Mouse (Mus musculus) left cerebral cortex, adult 9 months (tissue): ENCODE data around the gene Cfap157.
A peak's percentile ranks its signal among the peaks of the same experiment; 100 is the strongest.

ENCODE experiments used
- DNase-seq, 2 experiments: peaks; one replicate each; pipeline ENCODE4 v3.0.0; 2022; ENCODE audit warnings: low spot score in 2 of 2

The Cfap157 gene

GRCm38 (mm10) chr2:32781710-32782109 lies 2.5 kb downstream of the Cfap157 start:
- no peak for DNase-seq

DNA sequence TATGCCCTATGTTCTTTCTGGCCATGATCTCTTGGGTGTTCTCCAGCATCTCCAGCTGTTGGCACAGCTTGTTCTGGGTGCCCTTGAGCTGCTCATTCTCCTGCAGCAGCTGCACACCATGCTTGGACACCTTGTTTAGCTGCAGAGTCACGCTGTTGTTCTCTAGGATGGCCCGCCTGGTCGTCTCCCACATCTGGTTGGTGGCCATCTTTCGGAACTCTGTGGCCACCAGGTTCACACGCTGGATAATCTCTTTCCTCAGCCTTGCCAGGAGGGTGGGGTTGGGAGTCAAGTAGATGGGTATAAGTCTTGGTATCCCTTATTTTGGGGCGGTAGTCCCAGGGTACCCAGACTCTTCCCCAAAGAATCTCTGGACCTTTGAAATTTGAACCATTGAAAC lies 4.5 kb downstream of the Cfap157 start:
- DNase-seq, result no peak

- peak in 1 of 2 experiments; percentile 61 for DNase-seq
Measured at GRCm38 (mm10) chr2:32779131-32779530, 5.1 kb downstream of the Cfap157 start.

- DNase-seq, result no peak
Measured at GRCm38 (mm10) chr2:32778081-32778480, 6.1 kb downstream of the Cfap157 start.

DNA sequence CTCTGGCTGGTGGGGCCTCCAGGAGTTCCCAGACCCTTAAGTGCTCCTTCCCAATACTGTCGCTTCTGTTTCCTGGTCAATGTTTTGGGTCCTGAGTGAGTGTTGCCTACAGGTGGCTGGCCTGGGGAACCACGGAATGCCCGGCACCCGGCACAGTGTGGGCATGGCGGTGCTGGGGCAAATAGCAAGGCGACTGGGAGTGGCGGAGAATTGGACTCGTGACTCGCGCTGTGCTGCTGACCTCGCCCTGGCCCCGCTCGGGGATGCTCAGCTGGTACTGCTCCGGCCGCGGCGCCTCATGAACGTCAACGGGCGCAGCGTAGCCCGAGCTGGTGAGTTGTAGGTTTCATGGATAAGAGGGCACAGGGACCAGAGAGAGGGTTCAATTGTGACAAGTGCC lies 8.0 kb downstream of the Cfap157 start:
- no peak for DNase-seq

DNA sequence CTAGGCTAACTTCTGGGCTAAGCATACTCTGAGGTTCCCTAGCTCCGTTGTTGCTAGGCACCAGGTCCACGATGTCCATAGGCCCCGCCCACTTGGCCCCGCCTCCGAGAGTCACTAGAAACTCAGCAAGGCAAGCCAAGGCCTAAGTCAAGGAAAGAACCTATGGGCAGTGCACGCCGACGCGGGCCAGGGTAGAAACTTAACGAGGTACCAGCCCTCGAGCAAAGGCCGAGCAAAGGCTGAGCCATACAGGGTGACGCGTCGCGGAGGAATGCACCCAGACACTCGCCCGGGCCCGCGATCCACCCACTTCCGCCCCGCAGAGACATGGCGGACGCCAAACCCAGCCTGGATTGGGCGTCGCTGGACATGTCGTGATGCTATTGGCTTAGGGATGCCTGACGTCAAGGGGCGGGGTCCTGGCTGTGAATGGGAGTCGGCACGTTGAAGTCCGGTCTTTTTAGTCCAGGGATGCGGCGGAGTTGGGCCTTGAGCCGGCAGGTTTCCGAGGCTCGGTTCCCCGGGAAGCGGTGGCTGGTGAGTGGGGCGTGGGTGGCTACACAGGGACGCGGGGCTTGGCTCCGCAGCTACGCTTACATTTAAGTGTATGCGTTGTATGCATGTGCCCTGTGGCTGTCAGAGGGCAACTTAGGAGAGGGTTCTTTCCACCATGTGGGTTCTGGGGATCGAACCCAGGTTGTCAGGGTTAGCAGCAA lies 8.7 kb downstream of the Cfap157 start, which contains the start of the genes Ttc16 and Ptrh1:
Gene Ttc16 (minus strand): TSS at position 275 of the 716 bp plus-strand sequence.
Gene Ptrh1 (plus strand): TSS at position 428 of the 716 bp plus-strand sequence.
- DNase-seq, result peak; percentile 89 to 97

DNA sequence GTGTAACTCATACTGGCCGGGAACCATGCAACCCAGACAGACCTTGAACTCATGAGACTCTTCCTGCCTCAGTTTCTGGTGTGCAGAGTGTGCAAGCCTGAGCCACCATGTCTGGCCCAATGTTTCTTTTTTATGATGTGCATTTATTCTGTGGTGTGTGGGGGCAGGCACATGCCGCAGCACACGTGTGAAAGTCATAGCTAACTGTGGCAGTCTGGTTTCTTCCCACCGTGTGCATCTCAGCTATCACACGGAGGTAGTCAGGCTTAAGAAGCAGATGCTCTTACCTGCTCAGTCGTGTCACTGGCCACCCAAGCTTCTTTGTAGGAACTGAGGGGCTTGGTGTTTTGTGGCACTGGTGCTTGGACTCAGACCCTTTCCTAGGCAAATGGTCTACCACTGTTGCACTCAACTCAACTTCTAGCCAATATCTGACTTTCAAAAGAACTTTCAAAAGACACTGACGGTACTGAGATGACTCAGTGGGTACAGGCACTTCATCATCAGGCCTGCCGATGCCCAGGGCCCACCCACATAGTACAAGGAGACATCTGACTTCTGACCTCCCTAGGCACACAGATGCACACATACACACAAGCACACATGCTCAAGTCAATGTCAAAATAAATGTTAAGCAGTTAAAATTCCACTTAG lies 11.5 kb downstream of the Cfap157 start:
- no peak for DNase-seq

DNA sequence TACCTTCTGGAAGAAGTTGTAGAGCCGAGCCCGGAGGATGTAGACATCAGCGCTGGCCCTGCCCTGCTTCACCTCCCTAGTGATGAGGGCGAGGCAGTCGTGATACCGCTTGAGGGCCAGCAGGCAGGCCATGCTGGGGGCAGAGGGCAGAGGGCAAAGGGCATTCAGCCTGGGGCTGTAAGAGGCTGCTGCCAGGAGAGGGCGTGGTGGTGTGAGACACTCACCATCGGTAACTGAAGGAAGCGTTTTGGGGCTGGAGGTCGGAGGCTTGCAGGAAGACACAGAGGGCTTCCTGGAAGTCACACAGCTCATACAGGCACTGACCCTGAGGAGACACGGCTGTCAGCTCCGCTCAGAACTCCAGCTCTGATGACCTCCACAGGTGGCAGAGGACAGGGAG lies 12.3 kb downstream of the Cfap157 start:
- no peak for DNase-seq

GRCm38 (mm10) chr2:32769327-32770085 lies 14.7 kb downstream of the Cfap157 start:
- no peak for DNase-seq

DNA sequence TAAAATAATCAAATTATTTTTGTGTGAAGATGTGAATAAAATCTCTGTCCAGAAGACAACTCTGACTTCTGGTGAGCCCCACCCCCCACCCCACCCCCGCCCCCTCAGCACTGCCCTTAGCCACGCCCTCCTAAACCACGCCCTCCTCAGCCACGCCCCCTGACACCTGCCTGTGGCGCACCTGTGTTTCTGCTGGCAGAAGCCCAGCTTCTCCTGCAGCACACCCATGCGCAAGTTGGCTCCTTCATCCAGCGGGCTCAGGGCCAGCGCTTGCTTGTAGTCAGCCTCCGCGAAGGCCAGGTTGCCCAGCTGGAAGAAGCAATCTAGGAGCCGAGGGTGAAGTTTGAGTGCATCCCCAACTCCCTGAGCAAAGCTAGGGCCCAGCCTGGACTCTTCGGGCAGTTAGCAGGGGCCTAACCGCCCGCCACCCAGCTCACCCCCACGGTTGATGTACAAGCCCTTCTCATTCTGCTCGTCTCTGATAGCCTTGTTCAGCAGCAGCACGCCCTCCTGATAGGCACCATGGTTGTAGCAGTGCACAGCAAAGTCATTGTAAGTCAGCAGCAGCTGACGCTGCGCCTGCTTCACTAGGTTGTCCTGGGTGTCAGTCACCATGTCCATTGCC lies 15.5 kb downstream of the Cfap157 start:
- no peak for DNase-seq

- no peak for DNase-seq
Measured at GRCm38 (mm10) chr2:32767241-32767640, 17.0 kb downstream of the Cfap157 start.

DNA sequence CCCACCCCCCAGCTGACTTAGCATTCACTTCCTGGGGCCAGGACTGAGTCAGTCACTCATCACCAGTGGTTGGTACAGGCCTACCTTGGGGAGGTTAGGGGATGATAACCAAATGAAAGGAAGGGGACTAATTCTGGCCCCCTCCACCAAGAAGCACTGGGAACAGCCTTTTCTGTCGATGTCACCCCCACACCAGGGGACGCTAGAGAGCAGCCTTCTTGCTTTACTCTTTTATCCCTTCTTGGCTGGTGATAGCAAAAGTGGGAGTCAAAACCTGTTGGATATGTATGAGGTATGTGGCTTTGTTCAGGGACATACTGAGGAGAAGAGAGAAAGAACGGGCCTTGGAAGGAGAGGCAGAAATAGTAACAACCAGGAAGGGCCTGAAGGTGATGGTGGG lies 20.9 kb downstream of the Cfap157 start:
- DNase-seq, result no peak

- DNase-seq, result no peak
Measured at GRCm38 (mm10) chr2:32761859-32762258, 22.4 kb downstream of the Cfap157 start.

- no peak for DNase-seq
Measured at GRCm38 (mm10) chr2:32761361-32761760, 22.9 kb downstream of the Cfap157 start.

GRCm38 (mm10) chr2:32759001-32759400 lies 25.2 kb downstream of the Cfap157 start:
- DNase-seq, result no peak

GRCm38 (mm10) chr2:32758503-32758902 lies 25.7 kb downstream of the Cfap157 start:
- no peak for DNase-seq

- peak; percentile 94 to 98 for DNase-seq
Measured at GRCm38 (mm10) chr2:32757056-32757845, 27.0 kb downstream of the Cfap157 start, which contains the start of gene Tor2a. TSS of gene Tor2a (plus strand) at chr2:32757234.

DNA sequence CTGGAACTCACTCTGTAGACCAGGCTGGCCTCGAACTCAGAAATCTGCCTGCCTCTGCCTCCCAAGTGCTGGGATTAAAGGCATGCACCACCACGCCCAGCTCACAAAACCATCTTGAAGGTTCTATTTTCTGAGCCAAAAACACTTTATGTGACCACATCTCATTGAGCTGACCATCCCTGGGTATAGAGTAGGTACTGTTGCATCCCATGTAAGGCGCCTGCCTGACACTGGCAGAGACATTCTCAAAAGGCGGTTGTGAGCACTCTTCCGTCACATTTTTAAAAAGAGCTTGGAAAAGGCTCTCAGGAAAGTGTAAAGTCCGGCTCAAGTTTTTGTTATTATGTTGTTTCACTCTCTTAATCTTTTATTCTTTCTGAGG lies 27.6 kb downstream of the Cfap157 start:
- no peak for DNase-seq

DNA sequence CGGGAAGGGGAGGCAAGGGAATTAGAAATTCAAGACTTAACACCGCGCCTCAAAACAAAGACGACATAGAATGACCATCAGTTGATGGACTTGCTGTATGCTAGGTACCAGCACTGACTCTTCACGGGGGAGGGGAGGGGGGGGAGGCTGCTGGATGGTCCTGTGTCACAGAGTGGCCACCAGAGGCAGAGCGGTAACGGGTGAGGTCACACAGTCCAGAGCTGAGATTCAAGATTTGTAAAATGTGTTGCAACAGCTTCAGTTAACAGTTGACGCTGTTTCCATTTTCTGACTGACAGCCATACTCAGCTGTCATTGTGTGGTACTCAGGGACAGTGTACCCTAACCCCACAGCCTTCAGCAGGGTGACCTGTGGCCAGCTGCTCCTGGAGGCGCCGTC lies 32.0 kb downstream of the Cfap157 start:
- no peak for DNase-seq

DNA sequence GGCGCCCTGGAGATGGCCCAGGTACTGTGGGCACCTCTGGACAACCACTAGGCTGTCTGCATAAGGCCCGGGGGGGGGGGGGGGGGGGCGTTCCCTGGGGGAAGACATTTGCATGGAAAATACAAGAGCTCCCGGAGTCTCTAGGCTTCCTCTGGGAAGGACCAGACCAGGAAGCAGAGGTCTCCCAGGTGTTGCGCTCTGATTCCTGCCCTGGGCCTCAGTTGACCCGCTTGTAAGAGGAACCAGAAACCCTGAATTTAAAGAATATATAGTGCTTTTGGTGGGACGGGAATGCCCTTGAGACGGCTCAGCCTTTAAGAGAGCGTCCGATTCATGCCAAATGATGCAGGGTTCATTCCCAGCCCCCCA lies 32.6 kb downstream of the Cfap157 start:
- no peak for DNase-seq
